Mouse (Mus musculus) spleen, postnatal 10 days (tissue): Measurements from ENCODE around the gene Mcat.
A peak's percentile ranks its signal among the peaks of the same experiment; 100 is the strongest.

Experiments
- DNase-seq, 2 experiments: peaks; one replicate each; pipeline ENCODE4 v3.0.0; 2021 to 2022; ENCODE audit warnings: low spot score in 2 of 2

Mcat gene

GRCm38 (mm10) chr15:83539905-83540304 lies 23.7 kb downstream of the Mcat start:
- no peak for DNase-seq

- DNase-seq = no peak
These were observed 24.7 kb downstream of the Mcat start for GRCm38 (mm10) chr15:83538855-83539254.

- DNase-seq = no peak
These were observed 27.7 kb downstream of the Mcat start for GRCm38 (mm10) chr15:83535890-83536231.

GRCm38 (mm10) chr15:83534960-83535889 lies 28.4 kb downstream of the Mcat start:
- no peak for DNase-seq

- DNase-seq = no peak
These were observed 31.0 kb downstream of the Mcat start for GRCm38 (mm10) chr15:83532606-83533005.

- DNase-seq = peak in 1 of 2 experiments; percentile 50
These were observed 31.6 kb downstream of the Mcat start for GRCm38 (mm10) chr15:83531961-83532469.

- DNase-seq = no peak
These were observed 32.9 kb downstream of the Mcat start for GRCm38 (mm10) chr15:83530688-83531087.

GRCm38 (mm10) chr15:83530233-83530632 lies 33.4 kb downstream of the Mcat start:
- no peak for DNase-seq

GRCm38 (mm10) chr15:83529765-83530164 lies 33.8 kb downstream of the Mcat start:
- no peak for DNase-seq

- DNase-seq = no peak
These were observed 34.7 kb downstream of the Mcat start for GRCm38 (mm10) chr15:83528892-83529291.

GRCm38 (mm10) chr15:83527747-83528146 lies 35.8 kb downstream of the Mcat start:
- DNase-seq = no peak

- DNase-seq = peak in 1 of 2 experiments; percentile 45
These were observed 36.5 kb downstream of the Mcat start for GRCm38 (mm10) chr15:83527092-83527437.

- DNase-seq = peak; percentile 51 to 54
These were observed 37.0 kb downstream of the Mcat start, which contains the start of gene Bik for GRCm38 (mm10) chr15:83526424-83527091. Gene Bik (plus strand): TSS chr15:83526862.

GRCm38 (mm10) chr15:83524333-83524729 lies 39.3 kb downstream of the Mcat start:
- DNase-seq = no peak

GRCm38 (mm10) chr15:83523638-83524332 lies 39.8 kb downstream of the Mcat start:
- DNase-seq = no peak

GRCm38 (mm10) chr15:83523196-83523595 lies 40.4 kb downstream of the Mcat start:
- DNase-seq = no peak

GRCm38 (mm10) chr15:83520861-83521382 lies 42.7 kb downstream of the Mcat start:
- DNase-seq = no peak

- peak; percentile 39 to 59 for DNase-seq
These were observed 45.2 kb downstream of the Mcat start for GRCm38 (mm10) chr15:83518215-83519048.

GRCm38 (mm10) chr15:83515018-83515417 lies 48.6 kb downstream of the Mcat start:
- no peak for DNase-seq

- no peak for DNase-seq
These were observed 50.9 kb downstream of the Mcat start for GRCm38 (mm10) chr15:83512489-83513281.
